Mouse (Mus musculus): ENCODE measurements at regions not wholly inside any gene's neighbourhood (a gene's known extent, or its start where the extent isn't known, plus 50 kb on each side); places are given as distances from the start of the nearest gene placed in this dataset.

DNA sequence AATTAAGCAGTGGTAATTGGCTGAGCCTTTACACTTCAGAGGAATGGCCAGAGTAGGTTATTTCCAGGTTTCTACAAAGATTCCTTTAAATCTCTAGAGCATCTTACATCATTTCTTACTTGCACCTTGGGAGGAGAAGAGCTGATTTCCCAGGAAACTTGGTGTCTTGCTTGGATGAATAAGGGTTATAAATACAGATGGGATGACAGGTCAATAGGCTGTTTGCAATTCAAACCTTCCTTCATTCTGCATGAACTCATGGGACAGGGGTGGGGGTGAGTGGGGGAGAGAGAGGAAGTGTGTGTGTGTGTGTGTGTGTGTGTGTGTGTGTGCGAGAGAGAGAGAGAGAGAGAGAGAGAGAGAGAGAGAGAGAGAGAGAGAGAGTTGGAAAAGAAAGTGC is 186.4 kb upstream of the Tmpo start:
- TF ChIP-seq CTCF (IDR thresholded peaks at IDR 0.05; ENCODE audit: borderline replicate concordance, extremely low read depth, insufficient read depth, insufficient read length) (no peak), POLR2A (IDR thresholded peaks at IDR 0.05; ENCODE audit: borderline replicate concordance, extremely low read depth, insufficient read depth, insufficient read length, poor library complexity, severe bottlenecking) (no peak)
